Mouse (Mus musculus) C2C12 (cell line): ENCODE measurements around the gene Tex33.

ENCODE experiments used
- CEBPB ChIP-seq: IDR thresholded peaks from one replicate; pipeline ENCODE4 v1.6.1; 2011; ENCODE audit warnings: low read depth, mild to moderate bottlenecking, control low read depth, moderate library complexity
- CTCF ChIP-seq: IDR thresholded peaks from one replicate; pipeline ENCODE4 v1.5.1; 2011; ENCODE audit not compliant: control insufficient read depth, insufficient read depth, insufficient read length
- FOSL1 ChIP-seq: IDR thresholded peaks from one replicate; pipeline ENCODE4 v1.8.0; 2011; ENCODE audit warnings: mild to moderate bottlenecking, low read length; ENCODE audit not compliant: poor library complexity, insufficient read depth, severe bottlenecking
- MAX ChIP-seq: IDR thresholded peaks from one replicate; pipeline ENCODE4 v1.6.1; 2011; ENCODE audit warnings: mild to moderate bottlenecking, control low read depth
- MYOD1 ChIP-seq: IDR thresholded peaks from one replicate; pipeline ENCODE4 v1.6.1; 2011; ENCODE audit warnings: low read depth; ENCODE audit not compliant: control insufficient read depth, insufficient read length
- MYOG ChIP-seq: IDR thresholded peaks from one replicate; pipeline ENCODE4 v1.6.1; 2011; ENCODE audit not compliant: control insufficient read depth, insufficient read length; ENCODE audit errors: extremely low read depth
- USF1 ChIP-seq: IDR thresholded peaks from one replicate; pipeline ENCODE4 v1.6.1; 2011; ENCODE audit warnings: low read depth, mild to moderate bottlenecking, control low read depth, moderate library complexity

GRCm38 (mm10) chr15:78369641-78370040 is 26.1 kb downstream of the Tex33 start:
- TF ChIP-seq CTCF (no peak), USF1 (no peak), MAX (no peak), CEBPB (no peak), MYOG (no peak), MYOD1 (no peak), FOSL1 (no peak)
